Mouse (Mus musculus): ENCODE measurements around the gene Zfp949.
"Not testable (repeated sequence)": the region's sequence is repeated elsewhere in the genome, so short reads cannot be mapped to it uniquely, and the experiment has no call there.

DNA sequence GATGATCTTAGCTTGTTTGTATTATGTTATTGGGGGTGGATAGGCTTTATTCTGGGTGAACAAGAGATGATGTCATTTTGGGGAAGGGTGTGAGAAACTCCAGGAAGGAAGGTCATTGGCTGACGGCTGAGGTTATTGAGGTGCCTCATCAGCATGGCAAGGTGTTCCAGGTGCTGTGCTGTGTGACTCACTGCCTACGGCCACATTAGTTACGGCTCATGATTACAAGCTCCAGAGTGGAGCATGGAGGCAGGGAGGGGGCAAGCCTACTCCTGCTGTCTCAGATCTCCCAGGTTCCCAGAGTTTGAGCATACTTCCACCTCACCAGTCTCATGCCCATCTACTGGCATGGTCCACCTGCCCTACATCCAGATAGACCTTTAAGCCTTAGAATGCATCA is 22.7 kb downstream of the Zfp949 start:
- not testable (repeated sequence) for TF ChIP-seq CTCF (IDR thresholded peaks at IDR 0.05; ENCODE audit: borderline replicate concordance, insufficient read depth, low read length); POLR2A (IDR thresholded peaks at IDR 0.05; ENCODE audit: low read depth, low read length)
